Mouse (Mus musculus) liver, embryonic 15.5 days (tissue): Measurements from ENCODE around the gene Cacna1b. TPM values are rescaled to one million over a fixed set of nuclear protein-coding genes. Genes with fewer than 3 reads are reported as not detected.

Source experiments
- ATAC-seq: fragments of 200-750 bp; cut with Nextera tagmentation; 2 replicates; pipeline ENCODE4 v1.8.0; 2017; ENCODE audit warnings: moderate number of reproducible peaks, mild to moderate bottlenecking, moderate library complexity; ENCODE audit not compliant: insufficient read depth
- H3K27ac ChIP-seq: fragments of 300-500 bp; sonication (generic); replicated peaks from 2 replicates; pipeline ENCODE4 v1.5.1; 2015; ENCODE audit warnings: mild to moderate bottlenecking, inconsistent platforms
- H3K27me3 ChIP-seq: fragments of 300-500 bp; sonication (generic); 2 replicates; pipeline ENCODE4 v1.6.1; 2015; ENCODE audit warnings: mild to moderate bottlenecking, inconsistent platforms
- H3K36me3 ChIP-seq: fragments of 300-500 bp; sonication (generic); replicated peaks from 2 replicates; pipeline ENCODE4 v1.6.1; 2015; ENCODE audit warnings: moderate library complexity, mild to moderate bottlenecking, inconsistent platforms
- H3K4me1 ChIP-seq: fragments of 300-500 bp; sonication (generic); replicated peaks from 2 replicates; pipeline ENCODE4 v1.6.1; 2015; ENCODE audit warnings: inconsistent platforms
- H3K4me2 ChIP-seq: fragments of 300-500 bp; sonication (generic); 2 replicates; pipeline ENCODE4 v1.6.1; 2015; ENCODE audit warnings: moderate library complexity, mild to moderate bottlenecking, inconsistent platforms
- H3K4me3 ChIP-seq: fragments of 300-500 bp; sonication (generic); replicated peaks from 2 replicates; pipeline ENCODE4 v1.5.1; 2015; ENCODE audit warnings: mild to moderate bottlenecking, inconsistent platforms
- H3K9ac ChIP-seq: fragments of 300-500 bp; sonication (generic); 2 replicates; pipeline ENCODE4 v1.6.1; 2015; ENCODE audit warnings: moderate library complexity, mild to moderate bottlenecking, inconsistent platforms
- H3K9me3 ChIP-seq: fragments of 300-500 bp; sonication (generic); replicated peaks from 2 replicates; pipeline ENCODE4 v1.6.1; 2016; ENCODE audit warnings: inconsistent platforms
- WGBS: fragments of 180-500 bp; shearing (Covaris S2); methylation state at CpG from one replicate; pipeline ENCODE4 v1.1.7; 2015; ENCODE audit warnings: mixed read lengths; ENCODE audit not compliant: insufficient replicate concordance; 5-methylcytosine and 5-hydroxymethylcytosine counted together
- polyA plus RNA-seq: library from polyadenylated mRNA; unstranded; fragments of >200 nt; fragmentation: Nextera tagmentation; extraction: Ambion mirVana; gene quantifications from 2 replicates; pipeline ENCODE4 v1.2.1, GENCODE M21; 2015

The Cacna1b gene
- polyA plus RNA-seq, 1 experiment from 2014 or later = 0.02 TPM

- Histone ChIP-seq H3K4me2 (no peak overlapping the region), H3K9ac (no peak overlapping the region), H3K9me3 (no peaks in the 10 kb centered on the region), H3K27ac (no peak overlapping the region), H3K4me1 (no peaks in the 10 kb centered on the region), H3K4me3 (no peak overlapping the region), H3K36me3 (no peaks in the 10 kb centered on the region), H3K27me3 (no peaks in the 10 kb centered on the region)
- WGBS = 76% methylated on average over 14 of the region's 14 CpGs
- no peak for ATAC-seq
Observed at GRCm38 (mm10) chr2:24719645-24720379, 43.1 kb downstream of the Cacna1b start.

GRCm38 (mm10) chr2:24718906-24719305 is 44.0 kb downstream of the Cacna1b start:
- WGBS = 46% methylated on average over 4 of the region's 4 CpGs
- H3K9ac ChIP-seq = no peak overlapping the region
- no peak overlapping the region for H3K4me2 ChIP-seq
- H3K27ac ChIP-seq = no peak overlapping the region
- no peak overlapping the region for H3K4me3 ChIP-seq
- H3K27me3 ChIP-seq = no peaks in the 10 kb centered on the region
- ATAC-seq = no peak
- H3K4me1 ChIP-seq = no peaks in the 10 kb centered on the region
- no peaks in the 10 kb centered on the region for H3K9me3 ChIP-seq
- H3K36me3 ChIP-seq = no peaks in the 10 kb centered on the region

- no peaks in the 10 kb centered on the region for H3K27me3 ChIP-seq
- H3K4me1 ChIP-seq = no peaks in the 10 kb centered on the region
- H3K27ac ChIP-seq = no peak overlapping the region
- H3K4me3 ChIP-seq = no peak overlapping the region
- no peaks in the 10 kb centered on the region for H3K36me3 ChIP-seq
- H3K4me2 ChIP-seq = no peak overlapping the region
- H3K9me3 ChIP-seq = no peaks in the 10 kb centered on the region
- 63% methylated on average over 7 of the region's 7 CpGs for WGBS
- ATAC-seq = no peak
- H3K9ac ChIP-seq = no peak overlapping the region
Observed at GRCm38 (mm10) chr2:24717963-24718362, 45.0 kb downstream of the Cacna1b start.

DNA sequence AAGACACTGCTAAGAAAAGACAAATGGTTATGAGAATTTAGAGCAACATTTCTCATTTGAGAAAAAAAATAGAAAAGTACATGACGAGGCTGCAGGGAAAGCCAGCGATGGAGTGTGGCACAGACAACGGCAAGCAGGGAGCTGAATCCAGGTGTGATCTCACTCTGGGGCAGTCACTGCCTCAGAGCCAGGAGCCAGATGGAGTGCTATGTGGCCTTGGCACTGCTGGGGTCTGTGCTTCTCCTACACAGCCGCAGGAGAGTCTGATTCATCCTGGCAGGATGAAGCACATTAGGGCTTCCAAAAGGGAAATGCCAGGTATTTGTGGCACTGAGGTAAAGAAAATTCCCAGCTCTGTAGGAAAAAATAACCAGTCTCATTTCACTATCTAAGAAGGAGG is 45.5 kb downstream of the Cacna1b start:
- no peak overlapping the region for H3K27ac ChIP-seq
- H3K27me3 ChIP-seq = no peaks in the 10 kb centered on the region
- WGBS = 67% methylated on average over 4 of the region's 4 CpGs
- H3K4me2 ChIP-seq = no peak overlapping the region
- no peak overlapping the region for H3K4me3 ChIP-seq
- no peak for ATAC-seq
- H3K36me3 ChIP-seq = no peaks in the 10 kb centered on the region
- H3K9ac ChIP-seq = no peak overlapping the region
- no peaks in the 10 kb centered on the region for H3K9me3 ChIP-seq
- H3K4me1 ChIP-seq = no peaks in the 10 kb centered on the region

- ATAC-seq = no peak
- H3K4me1 ChIP-seq = no peaks in the 10 kb centered on the region
- no peak overlapping the region for H3K4me2 ChIP-seq
- no peak overlapping the region for H3K27ac ChIP-seq
- no peaks in the 10 kb centered on the region for H3K36me3 ChIP-seq
- H3K27me3 ChIP-seq = no peaks in the 10 kb centered on the region
- no peaks in the 10 kb centered on the region for H3K9me3 ChIP-seq
- no peak overlapping the region for H3K4me3 ChIP-seq
- no peak overlapping the region for H3K9ac ChIP-seq
- WGBS = 75% methylated on average over 10 of the region's 10 CpGs
Observed at GRCm38 (mm10) chr2:24705929-24706328, 57.0 kb downstream of the Cacna1b start.

GRCm38 (mm10) chr2:24702208-24702957 is 60.6 kb downstream of the Cacna1b start:
- 57% methylated on average over 3 of the region's 3 CpGs for WGBS
- Histone ChIP-seq H3K4me2 (no peak overlapping the region), H3K9ac (no peak overlapping the region), H3K27ac (no peak overlapping the region), H3K9me3 (no peaks in the 10 kb centered on the region), H3K4me1 (no peaks in the 10 kb centered on the region), H3K4me3 (no peak overlapping the region), H3K27me3 (no peaks in the 10 kb centered on the region), H3K36me3 (no peaks in the 10 kb centered on the region)
- ATAC-seq = no peak

DNA sequence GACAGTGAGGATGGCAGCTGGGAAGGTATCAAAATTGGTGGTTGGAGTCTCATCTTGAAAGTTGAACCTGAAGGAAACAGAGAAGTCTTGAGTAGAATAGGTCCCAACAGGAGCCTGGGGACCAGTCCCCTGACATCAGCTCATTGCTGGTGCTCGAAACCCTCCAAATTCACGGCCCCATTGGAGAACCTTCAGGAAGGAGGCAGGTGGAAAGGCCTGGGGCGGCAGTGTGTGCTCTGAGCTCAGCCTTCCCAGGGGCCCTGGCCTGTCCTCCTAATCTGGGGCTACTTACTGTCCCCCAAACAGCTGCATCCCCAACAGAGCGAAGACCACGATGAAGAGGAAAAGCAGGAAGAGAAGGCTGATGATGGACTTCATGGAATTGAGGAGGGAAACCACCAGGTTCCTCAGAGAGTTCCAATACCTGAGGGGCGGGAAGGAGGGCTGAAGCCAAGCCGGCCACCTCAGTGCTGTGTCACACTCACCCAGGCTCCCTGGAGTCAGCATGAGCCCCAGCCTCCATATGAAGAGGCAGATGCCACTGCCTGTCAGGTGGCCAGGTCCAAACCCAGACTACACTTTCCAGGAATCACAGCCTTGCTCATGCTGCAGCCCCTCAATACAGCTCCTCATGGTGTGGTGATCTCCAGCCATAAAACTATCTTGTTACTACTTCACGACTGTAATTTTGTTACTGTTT is 65.5 kb downstream of the Cacna1b start:
- 54% methylated on average over 8 of the region's 8 CpGs for WGBS
- Histone ChIP-seq H3K4me3 (no peak overlapping the region), H3K4me1 (no peaks in the 10 kb centered on the region), H3K9ac (no peak overlapping the region), H3K4me2 (no peak overlapping the region), H3K9me3 (no peaks in the 10 kb centered on the region), H3K36me3 (no peaks in the 10 kb centered on the region), H3K27ac (no peak overlapping the region), H3K27me3 (no peaks in the 10 kb centered on the region)
- no peak for ATAC-seq

- H3K36me3 ChIP-seq = no peaks in the 10 kb centered on the region
- ATAC-seq = no peak
- H3K9me3 ChIP-seq = no peaks in the 10 kb centered on the region
- H3K9ac ChIP-seq = no peak overlapping the region
- H3K27ac ChIP-seq = no peak overlapping the region
- no peaks in the 10 kb centered on the region for H3K27me3 ChIP-seq
- no peak overlapping the region for H3K4me3 ChIP-seq
- H3K4me2 ChIP-seq = no peak overlapping the region
- H3K4me1 ChIP-seq = no peaks in the 10 kb centered on the region
- 72% methylated on average over 2 of the region's 2 CpGs for WGBS
Observed at GRCm38 (mm10) chr2:24692371-24692770, 70.6 kb downstream of the Cacna1b start.

DNA sequence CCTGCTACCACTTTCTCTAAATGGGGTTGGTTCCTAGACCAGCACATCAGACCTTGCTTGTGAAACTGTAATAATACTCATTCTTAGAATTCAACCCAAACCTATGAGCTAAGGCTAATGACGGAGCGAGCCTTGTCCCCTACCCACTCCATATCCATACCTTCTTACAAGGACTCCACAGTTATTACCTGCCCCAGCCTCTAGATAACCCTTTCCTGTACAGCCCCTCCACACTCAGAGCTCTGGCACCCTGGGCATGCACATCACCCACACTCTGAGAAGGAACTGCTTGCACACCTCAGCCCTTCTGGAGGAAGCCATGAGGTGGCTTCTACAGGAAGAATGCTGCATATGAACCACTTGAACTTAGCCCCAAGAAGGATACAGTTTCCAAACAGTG is 72.6 kb downstream of the Cacna1b start:
- Histone ChIP-seq H3K27ac (no peak overlapping the region), H3K4me2 (no peak overlapping the region), H3K27me3 (no peaks in the 10 kb centered on the region), H3K4me3 (no peak overlapping the region), H3K9ac (no peak overlapping the region), H3K9me3 (no peaks in the 10 kb centered on the region), H3K4me1 (no peaks in the 10 kb centered on the region), H3K36me3 (no peaks in the 10 kb centered on the region)
- 77% methylated on average over 2 of the region's 2 CpGs for WGBS
- no peak for ATAC-seq

GRCm38 (mm10) chr2:24685347-24685746 is 77.6 kb downstream of the Cacna1b start:
- Histone ChIP-seq H3K4me2 (no peak overlapping the region), H3K4me3 (no peak overlapping the region), H3K4me1 (no peaks in the 10 kb centered on the region), H3K9me3 (no peaks in the 10 kb centered on the region), H3K9ac (no peak overlapping the region), H3K27ac (no peak overlapping the region), H3K36me3 (no peaks in the 10 kb centered on the region), H3K27me3 (no peaks in the 10 kb centered on the region)
- WGBS = 51% methylated on average over 5 of the region's 5 CpGs
- ATAC-seq = no peak

- H3K4me3 ChIP-seq = no peak overlapping the region
- H3K9ac ChIP-seq = no peak overlapping the region
- no peak overlapping the region for H3K27ac ChIP-seq
- WGBS = 59% methylated on average over 4 of the region's 4 CpGs
- no peaks in the 10 kb centered on the region for H3K36me3 ChIP-seq
- peaks cover 2% of the 10 kb centered on the region; the same call in 1 of the 2 replicates for H3K27me3 ChIP-seq
- H3K4me2 ChIP-seq = no peak overlapping the region
- no peak for ATAC-seq
- H3K9me3 ChIP-seq = no peaks in the 10 kb centered on the region
- H3K4me1 ChIP-seq = no peaks in the 10 kb centered on the region
Observed at GRCm38 (mm10) chr2:24684796-24685195, 78.2 kb downstream of the Cacna1b start.
